Mouse (Mus musculus): ENCODE measurements around the gene Dgcr6.

DNA sequence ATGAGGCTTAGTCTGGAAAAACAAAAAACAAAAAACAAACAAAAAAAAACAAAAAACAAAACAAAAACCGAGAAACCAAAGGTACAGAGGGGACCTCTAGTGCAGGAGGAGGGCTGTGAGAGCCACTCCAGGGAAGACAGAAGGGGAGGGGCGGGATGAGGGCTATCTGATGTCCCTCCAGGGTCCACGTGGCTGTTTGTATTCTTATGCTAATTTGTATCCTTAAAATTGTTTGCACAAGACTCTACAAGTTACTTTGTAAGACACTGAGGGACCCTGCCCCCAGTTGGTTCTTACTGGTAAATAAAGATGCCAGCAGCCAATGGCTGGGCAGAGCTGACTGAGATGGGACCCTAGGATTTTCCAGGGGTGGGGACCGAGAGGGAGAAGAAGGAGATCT is 45.6 kb upstream of the Dgcr6 start:
- TF ChIP-seq CTCF (IDR thresholded peaks at IDR 0.05; ENCODE audit: borderline replicate concordance, extremely low read depth, insufficient read depth, insufficient read length) = no peak
- TF ChIP-seq POLR2A (IDR thresholded peaks at IDR 0.05; ENCODE audit: borderline replicate concordance, extremely low read depth, insufficient read depth, insufficient read length, poor library complexity, severe bottlenecking) = no peak
